21 mouse cellular contexts compared by ENCODE assay signal in the genomic region with DNA sequence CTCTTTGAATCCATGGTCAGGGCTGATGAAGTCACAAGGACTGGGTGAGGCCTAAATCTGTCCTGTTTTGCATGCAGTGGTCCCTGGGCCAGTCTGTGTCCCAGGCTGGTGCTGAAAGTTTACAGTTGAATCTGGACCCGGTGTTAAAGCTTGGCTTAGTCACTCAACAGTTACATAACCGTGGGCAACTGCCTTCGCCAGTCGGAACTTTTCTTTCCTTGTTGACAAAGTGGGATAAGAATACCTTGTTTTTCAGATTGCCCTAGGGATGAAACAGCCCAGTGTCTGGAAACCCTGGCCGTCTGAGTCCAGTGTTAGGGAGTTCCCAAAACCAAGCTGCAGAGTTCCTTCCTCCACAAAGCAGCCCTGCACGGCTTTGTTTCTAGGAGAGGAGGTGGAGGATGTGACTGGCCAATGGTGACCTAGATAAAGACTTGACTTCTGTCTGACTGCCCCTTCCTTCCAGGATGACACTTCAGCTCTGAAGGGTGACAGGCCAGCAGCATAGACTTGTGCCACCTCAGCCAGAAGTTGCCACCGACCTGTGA.
"Had no signal": no experiment of that assay in that cellular context is flagged by ENCODE, and none has a peak within 500 bp of the region (broad histone marks: within the 10 kb centered on the region; RNA-seq: fewer than 3 reads in every experiment).

No protein-coding gene starts in this region.

- H3K4me1 ChIP-seq: kidney, embryonic 15.5 days; liver, embryonic 15.5 days; lung, embryonic 15.5 days; midbrain, embryonic 10.5 days; neural tube, embryonic 13.5 days; stomach, embryonic 15.5 days had no signal

- H3K9me3 ChIP-seq: kidney, embryonic 15.5 days; liver, embryonic 15.5 days; lung, embryonic 15.5 days; midbrain, embryonic 10.5 days; neural tube, embryonic 13.5 days; stomach, embryonic 15.5 days had no signal

- H3K4me2 ChIP-seq: kidney, embryonic 15.5 days; liver, embryonic 11.5 days; liver, embryonic 15.5 days; lung, embryonic 15.5 days; neural tube, embryonic 13.5 days; stomach, embryonic 15.5 days had no signal

- H3K4me3 ChIP-seq: kidney, embryonic 15.5 days; left cerebral cortex, adult 2 months; liver, embryonic 15.5 days; lung, embryonic 15.5 days; midbrain, embryonic 10.5 days; myocyte; neural tube, embryonic 13.5 days; stomach, embryonic 15.5 days had no signal

- H3K36me3 ChIP-seq: kidney, embryonic 15.5 days; liver, embryonic 15.5 days; lung, embryonic 15.5 days; midbrain, embryonic 10.5 days; neural tube, embryonic 13.5 days; stomach, embryonic 15.5 days had no signal

- ATAC-seq: intestine, postnatal 0 days had no signal

- H3K27me3 ChIP-seq: kidney, embryonic 15.5 days; liver, embryonic 15.5 days; lung, embryonic 15.5 days; neural tube, embryonic 13.5 days; stomach, embryonic 15.5 days had no signal

- H3K9ac ChIP-seq: kidney, embryonic 15.5 days; liver, embryonic 15.5 days; lung, embryonic 15.5 days; neural tube, embryonic 13.5 days; stomach, embryonic 15.5 days had no signal

- H3K27ac ChIP-seq: kidney, embryonic 15.5 days; left cerebral cortex, adult 2 months; liver, embryonic 15.5 days; lung, embryonic 15.5 days; macrophage; midbrain, embryonic 10.5 days; neural tube, embryonic 13.5 days; stomach, embryonic 15.5 days had no signal

- DNase-seq: kidney, adult 2 months; kidney, postnatal 10 days; kidney, postnatal 36 days; layer of hippocampus, postnatal 36 days; lung, adult 18-20 months; lung, postnatal 14 days; midbrain, embryonic 14.5 days; retina, postnatal 1 day; right cerebral cortex, postnatal 25 days; spleen, adult 18-20 months had no signal
